Mouse (Mus musculus): ENCODE results near the gene Ltb. TPM values are rescaled to one million over a fixed set of nuclear protein-coding genes. Genes with fewer than 3 reads are reported as not detected.
A peak's percentile ranks its signal among the peaks of the same experiment; 100 is the strongest.

The Ltb gene
- total RNA-seq, 2 experiments from 2014 or later = 0.89 to 6.6 TPM

DNA sequence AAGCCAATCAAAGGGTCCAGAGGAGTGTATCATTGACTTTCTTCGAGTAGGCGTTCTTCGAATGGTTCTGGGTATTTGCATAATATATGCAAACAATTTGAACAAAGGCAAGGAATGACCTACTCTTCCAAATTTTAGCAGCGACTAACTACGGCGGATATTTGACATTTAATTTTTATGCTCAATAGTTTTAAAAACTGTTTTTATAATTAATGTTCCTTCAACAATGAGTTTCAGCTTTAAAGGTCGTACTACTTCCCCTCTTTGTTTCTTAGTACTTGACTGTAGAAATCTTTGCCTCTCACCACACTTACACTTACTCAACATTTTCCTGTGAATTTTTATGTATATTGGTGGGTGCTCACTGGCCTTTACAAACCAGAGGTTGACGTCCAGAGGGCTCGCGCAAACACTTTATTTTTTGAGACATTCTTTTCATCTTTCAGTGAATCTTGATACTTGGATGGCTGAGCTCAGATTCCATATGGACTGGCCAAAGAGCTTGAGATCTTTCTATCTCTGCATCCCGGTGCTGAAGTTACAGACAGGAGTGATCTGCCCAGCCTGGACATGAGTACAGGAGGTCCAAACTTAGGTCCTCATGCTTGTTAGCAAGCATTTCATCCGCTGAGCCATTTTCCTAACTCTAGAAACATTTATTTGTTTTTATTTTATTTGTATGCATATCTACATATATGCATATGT is 28.6 kb upstream of the Ltb start:
- DNase-seq = no peak

DNA sequence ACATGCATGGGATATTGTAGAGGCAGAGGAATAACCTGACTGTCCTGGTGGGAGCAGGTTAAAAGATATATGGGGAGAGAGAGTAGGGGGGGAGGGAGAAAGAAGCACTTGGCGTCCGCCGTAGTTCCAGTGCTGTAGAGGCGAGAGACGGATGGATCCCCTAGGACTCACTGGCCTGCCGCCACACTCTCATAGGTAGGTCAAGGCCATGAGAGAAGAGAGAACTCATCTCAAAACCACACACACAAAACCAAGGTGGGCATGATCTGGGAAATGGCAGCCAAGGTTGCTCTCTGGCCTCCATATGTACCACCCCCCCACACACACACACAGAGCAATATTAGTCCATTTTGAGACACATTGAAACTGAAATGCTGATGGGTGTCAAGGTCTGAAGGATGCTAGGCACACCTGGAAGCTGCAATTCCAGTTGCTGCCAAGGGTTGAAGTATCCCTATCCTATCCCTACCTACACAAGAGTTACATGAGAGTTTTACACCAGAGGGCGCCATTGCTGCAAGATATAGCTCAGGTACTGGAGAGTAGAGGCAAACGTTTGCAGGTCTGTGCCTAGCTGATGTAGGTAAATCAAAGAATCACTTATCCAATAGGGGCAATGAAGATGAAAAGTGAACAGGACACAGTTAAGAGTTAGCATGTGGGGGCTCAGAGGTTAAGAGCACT is 27.7 kb upstream of the Ltb start:
- peak; percentile 47 to 72 for DNase-seq

DNA sequence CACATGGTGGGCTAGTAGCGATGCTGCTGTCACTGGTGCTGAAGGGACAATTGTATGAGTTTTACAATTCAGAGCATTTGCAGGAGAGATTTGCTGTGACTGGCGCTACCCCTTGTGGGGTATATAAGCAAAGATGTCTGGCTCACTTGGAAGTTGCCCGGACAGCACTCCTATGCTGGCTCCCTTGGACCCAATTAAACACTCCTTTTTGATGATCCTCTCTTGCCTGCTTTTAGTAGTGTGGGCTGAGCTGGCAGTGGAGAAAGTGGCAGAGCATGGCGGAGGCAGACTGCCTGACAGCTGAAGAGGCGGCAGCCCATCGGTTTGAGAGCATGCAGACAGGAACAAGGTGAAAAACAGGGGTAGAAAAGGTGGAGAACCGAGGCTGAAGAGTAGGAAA is 26.4 kb upstream of the Ltb start:
- DNase-seq = no peak

DNA sequence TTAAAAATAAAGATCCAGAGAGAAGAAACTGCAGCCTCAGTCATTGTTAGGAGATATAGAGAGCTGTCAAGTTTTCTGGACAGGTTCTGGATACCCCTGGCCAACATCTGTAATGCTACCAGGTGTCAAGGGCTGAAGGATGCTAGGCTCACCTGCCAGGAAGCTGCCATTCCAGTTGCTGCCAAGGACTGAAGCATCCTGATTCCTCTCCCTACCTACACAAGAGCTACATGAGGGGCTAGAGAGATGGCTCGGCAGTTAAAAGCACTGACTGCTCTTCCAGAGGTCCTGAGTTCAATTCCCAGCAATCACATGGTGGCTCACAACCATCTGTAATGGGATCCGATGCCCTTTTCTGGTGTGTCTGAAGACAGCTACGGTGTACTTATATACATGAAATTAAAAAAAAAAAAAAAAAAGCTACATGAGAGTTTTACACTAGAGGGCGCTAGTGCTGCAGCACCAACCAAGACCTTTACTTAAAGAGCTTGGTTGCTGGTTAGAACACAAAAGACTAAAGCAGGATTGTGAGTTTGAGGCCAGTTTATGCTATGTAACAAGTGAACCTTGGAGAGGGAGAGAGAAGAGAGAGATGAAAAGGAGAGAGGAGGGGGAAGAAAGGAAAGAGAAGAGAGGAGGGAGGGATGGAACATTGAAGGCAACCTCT is 25.6 kb upstream of the Ltb start:
- DNase-seq = no peak

DNA sequence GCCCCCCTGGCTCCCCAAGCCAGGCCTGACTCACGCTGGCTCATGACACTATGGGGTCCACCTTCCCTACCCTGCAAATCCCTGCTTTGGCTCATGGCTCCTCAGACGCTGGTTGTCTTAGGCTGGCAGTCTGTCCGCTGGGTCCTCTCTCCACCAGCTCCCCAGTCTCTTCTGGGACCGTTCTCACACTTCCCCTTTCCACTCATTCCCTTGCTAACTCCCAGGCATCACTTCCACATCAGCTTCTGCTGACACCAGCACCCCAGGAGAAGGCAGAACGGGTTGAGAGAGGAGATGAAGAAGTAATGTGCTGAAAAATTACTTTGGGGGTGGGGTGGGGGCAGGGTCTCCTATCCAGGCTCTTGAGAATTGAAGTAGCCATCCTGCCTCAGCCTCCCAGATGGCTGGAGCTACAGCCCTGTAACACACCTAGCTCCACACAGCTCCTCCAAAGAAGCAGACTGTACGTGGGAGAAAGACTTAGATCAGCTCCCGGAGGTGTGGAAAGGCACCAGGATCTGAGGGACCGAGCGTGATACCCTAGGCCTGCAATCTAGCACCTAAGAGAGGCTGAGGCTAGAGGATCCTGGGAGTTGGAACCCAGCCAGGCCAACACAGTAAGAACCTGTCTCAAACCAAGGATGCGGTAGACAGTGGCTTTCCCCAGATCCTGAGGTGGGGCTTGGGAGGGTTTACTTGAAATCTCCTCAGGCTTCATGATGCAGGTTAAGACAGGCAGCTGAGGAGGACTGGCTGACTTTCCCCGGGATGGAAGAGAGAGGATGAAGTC is 21.6 kb upstream of the Ltb start:
- no peak for DNase-seq

DNA sequence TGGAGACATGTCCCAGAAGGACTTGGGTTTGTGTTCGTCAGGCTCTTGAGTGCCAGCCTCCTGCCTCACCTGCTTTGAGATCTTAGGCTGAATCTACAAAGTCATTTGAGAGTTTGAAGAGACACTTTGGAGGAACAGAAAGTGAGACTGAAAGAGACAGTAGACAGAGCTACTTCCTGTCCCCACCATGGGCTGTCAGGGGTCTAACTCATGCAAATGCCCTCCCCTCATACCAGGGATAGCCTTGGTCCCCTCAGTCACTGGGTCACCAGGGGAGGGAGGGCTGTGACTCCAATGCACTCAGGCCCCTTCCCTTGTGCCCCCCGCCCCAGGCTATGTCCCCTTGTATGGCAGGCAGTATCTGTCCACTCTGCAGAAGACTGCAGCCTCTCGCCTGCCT is 20.9 kb upstream of the Ltb start:
- no peak for DNase-seq

DNA sequence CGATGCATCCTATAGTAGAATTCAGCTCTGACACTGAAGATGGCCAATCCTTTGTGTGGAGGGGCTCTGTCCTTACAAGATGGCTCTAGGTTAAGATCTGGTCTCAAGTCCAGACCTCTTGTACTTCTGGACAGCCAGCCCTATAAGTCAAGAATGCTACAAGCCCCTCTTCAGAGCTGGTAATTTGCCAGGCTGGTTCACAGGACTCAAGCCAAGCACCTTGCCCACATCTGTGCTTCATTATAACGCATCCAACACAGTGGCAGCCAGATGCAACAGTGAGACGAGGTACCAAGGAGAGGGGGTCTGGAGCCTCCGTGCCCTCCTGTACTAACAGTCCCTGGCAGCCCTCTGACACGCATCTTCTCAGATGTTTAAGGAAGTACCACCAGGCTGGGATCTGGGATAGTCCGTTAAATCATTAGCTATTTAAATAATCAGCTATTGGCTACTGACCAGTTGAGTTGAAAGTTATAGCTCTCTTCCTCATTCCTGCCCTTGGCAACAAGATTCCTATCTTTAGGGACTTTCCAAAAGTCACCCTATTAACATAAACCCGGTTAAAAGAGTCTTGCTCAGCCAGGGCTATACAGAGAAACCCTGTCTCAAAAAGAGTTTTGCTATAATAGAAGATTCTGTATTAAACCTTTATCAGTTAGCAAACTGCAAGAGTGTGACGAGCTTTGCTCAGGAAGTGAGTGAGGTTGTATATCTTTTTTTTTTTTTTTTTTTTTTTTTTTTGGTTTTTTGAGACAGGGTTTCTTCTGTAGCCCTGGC is 19.9 kb upstream of the Ltb start:
- no peak for DNase-seq

DNA sequence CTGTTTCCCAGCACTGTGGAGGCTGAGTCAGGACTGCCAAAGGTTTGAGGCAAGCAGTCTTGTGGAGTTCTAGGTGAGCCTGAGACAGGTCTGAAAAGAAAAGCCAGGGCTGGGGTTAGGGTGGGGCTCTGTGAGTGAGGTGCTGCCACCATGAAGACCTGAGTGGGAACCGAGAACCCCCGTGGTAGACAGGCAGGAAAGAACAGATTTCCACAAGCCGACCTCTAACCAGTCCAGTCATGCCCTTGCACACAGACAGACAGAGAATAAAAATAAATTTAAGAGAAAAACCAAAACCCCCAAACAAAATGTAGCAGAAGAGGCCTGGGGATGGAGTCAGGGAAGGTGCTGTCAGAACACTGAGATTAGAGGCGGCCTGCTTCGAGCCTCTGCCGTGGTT is 18.9 kb upstream of the Ltb start:
- DNase-seq = no peak

DNA sequence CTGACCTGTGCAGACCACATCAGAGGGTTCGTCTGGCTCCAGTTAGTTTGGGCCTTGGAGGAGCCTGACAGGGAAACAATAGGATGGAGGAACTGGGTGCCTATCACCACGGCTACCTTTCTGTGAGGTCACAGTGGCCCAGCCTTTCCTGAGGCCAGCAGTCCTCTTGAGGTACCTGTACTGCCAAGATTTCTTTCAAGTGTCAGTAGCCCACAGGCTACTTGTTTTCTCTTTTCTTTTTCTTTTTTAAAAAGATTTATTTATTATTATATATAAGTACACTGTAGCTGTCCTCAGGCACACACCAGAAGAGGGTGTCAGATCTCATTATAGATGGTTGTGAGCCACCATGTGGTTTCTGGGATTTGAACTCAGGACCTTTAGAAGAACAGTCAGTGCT is 18.3 kb upstream of the Ltb start, which contains the start of gene Aif1:
TSS of gene Aif1 (minus strand) at position 101 of the 400 bp plus-strand sequence.
- no peak for DNase-seq

DNA sequence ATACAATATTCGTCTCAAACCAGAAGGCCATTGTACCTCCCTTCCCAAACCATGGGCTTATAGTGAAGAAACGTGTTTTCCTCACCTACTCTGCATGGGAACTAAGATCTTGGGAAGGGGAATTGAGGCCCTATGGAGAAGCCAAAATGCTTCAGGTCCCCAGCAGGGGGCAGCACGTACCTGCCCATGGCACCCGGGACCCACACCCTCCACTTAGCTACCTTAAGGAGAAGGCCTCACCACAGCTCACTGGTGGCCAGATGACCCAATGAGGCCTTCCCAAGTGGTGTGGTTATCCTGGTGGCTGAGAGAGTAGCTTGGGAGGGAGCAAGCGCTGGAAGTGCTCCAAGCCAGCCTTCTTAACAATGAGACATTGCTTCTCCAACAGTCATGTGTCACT is 15.7 kb upstream of the Ltb start:
- peak; percentile 85 to 92 for DNase-seq

DNA sequence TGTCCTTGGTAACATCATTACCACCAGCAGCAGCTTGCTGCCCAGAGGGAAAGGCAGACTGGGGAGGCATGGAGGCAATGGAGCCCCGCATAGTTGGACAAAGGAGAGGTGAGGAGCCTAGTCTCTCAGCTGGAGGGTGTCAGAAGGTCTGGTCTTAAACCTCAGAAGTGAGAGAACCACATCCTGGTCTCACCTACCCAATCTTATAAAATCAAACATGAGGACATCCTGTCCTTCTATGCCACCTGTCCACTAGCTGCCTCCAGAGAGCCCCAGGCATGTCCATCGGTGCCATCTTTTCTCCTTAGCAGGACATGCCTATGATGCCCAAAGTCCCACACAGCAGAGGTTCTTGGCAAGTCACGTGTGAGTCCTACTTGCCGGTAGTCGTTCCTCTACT is 14.1 kb upstream of the Ltb start:
- no peak for DNase-seq

DNA sequence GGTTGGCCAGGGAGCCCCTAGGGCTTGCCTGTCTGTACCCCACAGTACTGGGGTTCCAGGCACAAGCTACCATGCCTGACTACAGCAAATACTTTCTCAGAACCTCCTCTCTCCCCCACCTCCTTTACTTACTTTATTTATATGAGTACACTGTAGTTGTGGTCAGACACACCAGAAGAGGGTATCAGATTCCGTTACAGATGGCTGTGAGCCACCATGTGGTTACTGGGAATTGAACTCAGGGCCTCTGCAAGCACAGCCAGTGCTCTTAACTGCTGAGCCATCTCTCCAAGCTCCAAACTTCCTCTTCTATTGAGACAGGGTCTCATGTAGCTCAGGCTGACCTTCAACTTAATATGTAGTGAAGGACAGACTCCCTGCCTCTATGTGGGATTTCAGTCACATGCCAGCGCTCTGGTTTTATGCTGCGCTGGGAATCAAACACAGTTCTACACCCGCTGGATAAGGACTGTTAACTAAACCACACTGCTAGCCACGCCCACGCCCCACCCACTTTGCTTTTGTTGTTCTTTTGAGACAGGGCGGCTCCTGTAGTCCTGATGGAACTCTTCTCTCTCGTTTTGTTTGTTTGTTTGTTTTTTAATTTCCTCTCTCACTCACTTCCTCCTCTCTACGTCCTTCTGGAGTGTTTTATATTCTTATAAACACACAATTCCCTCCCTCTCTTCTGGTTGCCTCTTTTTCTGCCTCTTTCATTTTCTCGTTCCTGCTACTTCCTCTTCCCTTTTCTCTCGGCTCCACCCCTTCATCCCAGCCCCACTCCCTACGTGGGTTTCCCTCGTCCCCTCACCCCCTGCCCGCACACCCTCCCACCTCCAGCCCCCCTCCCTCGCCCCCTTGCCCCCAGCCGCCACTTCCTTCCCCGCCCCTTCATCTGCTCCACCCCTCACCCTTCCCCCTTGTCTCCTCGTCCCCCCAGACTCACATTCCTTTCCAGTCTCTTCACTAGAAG is 8.3 kb upstream of the Ltb start:
- peak; percentile 86 to 89 for DNase-seq

DNA sequence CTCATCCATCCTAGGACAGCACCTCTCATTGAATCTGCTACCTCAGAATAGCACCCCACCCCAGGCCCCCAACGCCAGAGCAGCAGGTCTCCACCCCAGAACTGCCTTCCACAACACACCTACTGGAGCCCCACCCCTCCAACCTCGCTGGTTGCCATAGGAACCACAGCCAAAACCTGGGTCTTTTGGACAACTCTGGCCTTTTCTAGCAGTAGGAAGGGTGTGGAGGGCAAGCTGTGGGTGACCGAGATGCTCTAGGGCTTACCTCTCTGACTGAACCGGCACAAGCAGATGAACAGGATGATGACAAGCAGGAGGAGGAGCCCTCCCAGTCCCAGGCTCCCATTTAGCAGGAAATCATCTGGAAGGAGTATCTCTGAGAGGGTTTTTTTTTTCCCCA is 7.6 kb upstream of the Ltb start:
- DNase-seq = peak in 1 of 2 experiments; percentile 32

DNA sequence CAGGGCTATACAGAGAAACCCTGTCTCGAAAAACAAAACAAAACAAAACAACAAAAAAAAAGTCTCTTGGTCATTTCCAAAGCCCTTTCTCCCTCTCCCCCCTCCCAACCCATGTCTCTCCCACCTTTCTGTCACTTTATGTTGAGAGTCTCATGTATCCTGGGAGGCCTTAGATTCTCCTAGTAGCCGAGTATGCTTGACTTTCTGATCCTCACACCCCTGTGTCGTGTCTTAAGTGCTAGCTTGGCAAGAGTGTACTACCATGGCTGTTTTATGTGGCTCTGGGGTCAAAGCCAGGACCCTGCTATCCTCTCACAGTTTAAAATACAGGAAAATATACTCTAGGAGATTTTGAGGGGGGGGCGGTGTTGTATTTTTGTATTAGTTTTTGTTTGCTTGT is 6.9 kb upstream of the Ltb start:
- DNase-seq = no peak

DNA sequence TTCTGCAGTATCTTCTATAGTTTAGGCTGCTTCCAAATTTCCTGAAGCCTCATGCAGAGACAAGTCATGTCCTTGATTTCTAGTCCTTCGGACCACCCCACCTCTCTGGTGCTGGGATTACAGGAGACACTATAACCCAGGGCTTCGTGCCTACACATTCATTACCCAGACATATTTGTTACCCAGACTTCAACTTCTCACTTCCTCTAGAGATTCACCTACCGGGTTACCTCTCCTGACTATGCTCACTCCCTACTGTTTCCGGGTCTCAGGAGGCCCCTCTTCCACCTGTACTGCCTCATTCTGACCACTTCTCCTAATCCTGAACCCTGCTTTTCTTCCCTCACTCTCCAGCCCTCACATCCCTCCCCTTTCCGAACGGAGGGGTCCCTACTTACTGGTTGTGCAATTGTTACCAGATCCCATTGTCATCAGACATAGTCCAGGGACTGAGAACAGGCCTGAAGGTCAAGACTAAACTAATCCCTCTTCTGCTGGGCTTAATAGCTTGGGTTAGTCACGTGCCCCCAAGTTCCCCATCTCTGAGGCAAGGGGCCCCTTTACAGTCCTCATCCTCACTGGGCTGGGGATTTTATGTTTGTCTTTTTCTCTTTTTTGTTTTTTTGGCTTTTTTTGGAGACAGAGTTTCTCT is 6.2 kb upstream of the Ltb start, which contains the start of gene Lst1:
TSS of gene Lst1 (minus strand) at position 481 of the 652 bp plus-strand sequence.
- DNase-seq = no peak

DNA sequence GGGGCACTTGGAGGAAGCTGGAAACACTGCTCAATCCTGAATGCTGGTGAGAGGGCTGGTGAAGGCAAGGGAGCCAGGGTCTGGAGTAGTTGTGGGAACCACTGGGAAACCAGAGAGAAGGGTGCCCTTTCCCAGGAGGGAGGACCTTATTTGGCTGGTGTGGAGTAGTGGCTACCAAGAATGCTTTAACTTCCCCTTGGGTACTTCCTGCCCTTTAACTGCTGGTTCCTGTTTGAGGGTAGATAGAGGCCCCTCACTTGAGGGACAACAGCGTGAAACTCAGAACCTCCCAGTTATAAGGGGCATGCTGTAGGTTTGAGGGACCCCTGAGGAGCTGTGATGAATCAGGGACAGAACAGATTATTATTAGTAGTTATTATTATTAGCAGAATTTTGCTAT is 5.1 kb upstream of the Ltb start:
- DNase-seq = no peak

DNA sequence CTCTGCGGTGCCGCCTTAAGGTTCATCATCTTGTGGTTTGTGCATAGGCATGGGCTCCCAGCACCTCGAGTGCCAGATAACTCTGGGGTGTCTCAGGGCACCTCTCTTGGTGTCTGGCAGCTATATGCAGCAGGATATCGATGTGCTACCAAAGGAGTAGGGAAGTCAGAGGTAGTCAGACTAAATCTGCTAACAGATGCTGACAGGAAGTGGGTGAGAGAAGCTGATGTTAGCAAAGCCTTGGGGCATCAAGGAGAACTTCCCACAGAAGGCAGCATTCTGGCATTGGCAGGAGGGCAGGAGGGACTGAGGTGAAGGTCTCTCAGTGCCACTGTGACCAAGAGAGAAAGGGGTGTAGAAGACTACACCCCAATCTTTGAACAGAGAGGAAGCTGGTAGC is 4.1 kb upstream of the Ltb start:
- no peak for DNase-seq

DNA sequence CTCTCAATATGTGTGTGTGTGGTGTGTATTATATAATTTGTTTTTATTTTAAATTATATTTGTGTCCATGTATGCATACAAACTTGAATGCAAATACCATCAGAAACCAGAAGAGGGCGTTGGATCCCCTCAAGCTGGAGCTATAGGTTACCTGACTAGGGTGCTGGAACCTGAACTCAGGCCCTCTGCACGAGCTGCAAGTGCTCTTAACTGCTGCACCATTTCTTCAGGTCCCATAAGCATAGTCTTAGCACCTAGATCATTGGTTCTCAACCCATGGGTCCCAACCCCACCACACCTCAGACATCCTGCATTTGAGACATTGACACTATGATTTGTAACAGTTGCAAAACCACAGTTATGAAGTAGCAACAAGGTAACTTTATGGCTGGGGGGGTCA is 2.5 kb upstream of the Ltb start:
- no peak for DNase-seq

DNA sequence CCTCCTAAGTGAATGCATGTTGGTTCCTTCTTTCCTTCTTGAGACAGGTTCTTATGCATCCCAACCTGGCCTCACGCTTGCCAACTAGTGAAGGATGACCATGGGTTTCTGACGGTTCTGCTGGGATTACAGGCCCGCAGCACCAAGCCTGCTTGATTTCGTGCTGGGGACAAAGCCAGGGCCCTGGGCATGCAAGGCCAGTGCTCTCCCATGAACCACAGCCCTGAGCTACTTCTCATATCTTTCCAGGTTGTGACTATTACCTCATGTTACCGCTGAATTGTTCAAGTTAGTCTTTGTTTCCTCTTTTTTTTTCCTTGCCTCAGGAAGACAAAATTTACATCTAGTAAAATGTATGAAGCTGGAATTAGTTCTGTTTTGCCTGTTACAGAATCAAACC is 1.3 kb upstream of the Ltb start:
- peak in 1 of 2 experiments; percentile 37 for DNase-seq

All from adrenal gland, postnatal 36 days (tissue).